Mouse (Mus musculus) forebrain, embryonic 10.5 days (tissue): ENCODE measurements around the gene Apoc2. TPM values are rescaled to one million over a fixed set of nuclear protein-coding genes. Genes with fewer than 3 reads are reported as not detected.

Experiments
- DNase-seq: peaks from one replicate; pipeline ENCODE4 v3.0.0-alpha.2; 2017; ENCODE audit warnings: low spot score; ENCODE audit errors: extremely low spot score
- H3K27ac ChIP-seq: fragments of 300-500 bp; sonication (generic); 2 replicates; pipeline ENCODE4 v1.5.1; 2016; ENCODE audit warnings: mild to moderate bottlenecking
- H3K27me3 ChIP-seq: fragments of 300-500 bp; sonication (generic); 2 replicates; pipeline ENCODE4 v1.6.1; 2016; ENCODE audit warnings: mild to moderate bottlenecking; ENCODE audit not compliant: poor library complexity, severe bottlenecking
- H3K36me3 ChIP-seq: fragments of 300-500 bp; sonication (generic); replicated peaks from 2 replicates; pipeline ENCODE4 v1.6.1; 2016; ENCODE audit warnings: mild to moderate bottlenecking, moderate library complexity
- H3K4me1 ChIP-seq: fragments of 300-500 bp; sonication (generic); 2 replicates; pipeline ENCODE4 v1.6.1; 2016
- H3K4me3 ChIP-seq: fragments of 300-500 bp; sonication (generic); 2 replicates; pipeline ENCODE4 v1.5.1; 2016; ENCODE audit warnings: mild to moderate bottlenecking, moderate library complexity
- H3K9me3 ChIP-seq: fragments of 300-500 bp; sonication (generic); 2 replicates; pipeline ENCODE4 v1.6.1; 2016; ENCODE audit warnings: mild to moderate bottlenecking, moderate library complexity
- WGBS: fragments of 180-500 bp; shearing (Covaris S2); methylation state at CpG from one replicate; pipeline ENCODE4 v1.1.7; 2016; 5-methylcytosine and 5-hydroxymethylcytosine counted together
- polyA plus RNA-seq: library from polyadenylated mRNA; unstranded; fragments of >200 nt; fragmentation: Nextera tagmentation; extraction: Ambion mirVana; gene quantifications from 2 replicates; pipeline ENCODE4 v1.2.1, GENCODE M21; 2016

Apoc2 gene
- polyA plus RNA-seq = 0.39 TPM in 1 of 2 replicates, not detected in the other

DNA sequence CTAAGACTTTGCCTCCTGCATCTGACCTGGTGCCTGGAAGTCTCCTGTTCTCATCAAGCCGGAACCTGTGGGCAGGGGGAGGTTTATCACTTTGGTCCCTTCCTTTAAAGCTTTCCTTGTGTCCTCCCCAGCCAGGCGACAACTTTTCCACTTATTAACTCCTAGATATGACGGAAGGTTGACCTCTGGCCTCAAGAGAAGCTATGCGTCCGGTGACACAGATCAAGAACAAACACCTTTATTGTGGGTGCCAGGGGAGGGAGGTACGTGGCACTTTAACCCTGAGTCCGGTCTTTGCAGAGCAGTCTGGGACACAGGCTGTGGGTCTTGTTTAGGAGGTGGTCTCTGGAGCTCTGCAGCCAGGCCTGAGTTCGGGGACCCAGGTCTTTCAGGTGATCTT lies at the start of gene Apoc2:
Gene Apoc2, minus strand, starts transcription at position 70 of the 400 bp plus-strand sequence.
- Histone ChIP-seq H3K9me3 (no peaks in the 10 kb centered on the region), H3K27ac (no peak within 1 kb of the TSS), H3K4me3 (no peak within 1 kb of the TSS), H3K27me3 (no peaks in the 10 kb centered on the region), H3K4me1 (no peaks in the 10 kb centered on the region), H3K36me3 (no peaks in the 10 kb centered on the region)
- 84% methylated on average over 8 of the region's 8 CpGs for WGBS
- DNase-seq = no peak

DNA sequence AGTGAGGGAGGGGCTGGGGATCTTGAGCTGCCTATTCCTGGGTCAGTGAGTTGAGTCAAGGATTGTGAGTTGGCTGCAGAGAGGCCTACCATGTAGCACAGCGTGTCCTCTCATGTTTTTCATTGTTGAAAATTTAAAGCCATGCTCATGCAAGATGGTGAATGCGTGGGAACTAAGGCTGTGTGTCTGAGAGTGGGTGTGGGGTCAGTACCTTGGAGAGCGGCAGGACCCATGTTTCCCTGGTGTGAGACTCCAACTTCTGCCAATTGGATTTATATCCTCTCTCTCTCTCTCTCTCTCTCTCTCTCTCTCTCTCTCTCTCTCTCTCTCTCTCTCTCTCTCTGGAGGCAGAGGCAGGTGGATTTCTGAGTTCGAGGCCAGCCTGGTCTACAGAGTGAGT lies 48.8 kb upstream of the Apoc2 start:
- Histone ChIP-seq H3K27me3 (no peaks in the 10 kb centered on the region), H3K27ac (no peak overlapping the region), H3K4me3 (no peak overlapping the region), H3K4me1 (no peaks in the 10 kb centered on the region), H3K9me3 (peaks cover 3% of the 10 kb centered on the region), H3K36me3 (peaks cover 100% of the 10 kb centered on the region)
- DNase-seq = no peak
- WGBS = 93% methylated on average over 4 of the region's 4 CpGs

DNA sequence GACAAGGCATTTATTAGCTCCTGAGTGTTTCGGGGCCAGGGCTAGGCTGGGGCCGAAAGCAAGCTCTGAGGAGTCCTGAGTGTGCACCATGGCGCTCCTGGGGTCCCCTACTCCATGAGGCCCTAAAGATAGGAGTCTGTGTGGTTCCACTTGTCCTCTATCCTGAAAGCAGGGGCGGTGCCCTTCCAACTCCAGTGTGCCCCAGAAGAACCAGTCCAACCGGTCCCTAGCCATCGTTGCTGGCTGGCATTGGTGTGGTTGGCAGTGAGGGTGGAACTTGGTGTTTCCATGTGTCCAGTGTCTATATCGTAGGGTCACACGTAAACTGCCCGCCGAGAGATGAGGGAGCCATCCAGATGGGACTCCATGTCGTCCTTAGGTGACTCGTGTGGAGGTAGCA lies 46.4 kb upstream of the Apoc2 start:
- Histone ChIP-seq H3K4me3 (no peak overlapping the region), H3K4me1 (no peaks in the 10 kb centered on the region), H3K27ac (no peak overlapping the region), H3K9me3 (peaks cover 15% of the 10 kb centered on the region), H3K27me3 (no peaks in the 10 kb centered on the region), H3K36me3 (peaks cover 100% of the 10 kb centered on the region)
- no peak for DNase-seq
- 95% methylated on average over 12 of the region's 12 CpGs for WGBS

DNA sequence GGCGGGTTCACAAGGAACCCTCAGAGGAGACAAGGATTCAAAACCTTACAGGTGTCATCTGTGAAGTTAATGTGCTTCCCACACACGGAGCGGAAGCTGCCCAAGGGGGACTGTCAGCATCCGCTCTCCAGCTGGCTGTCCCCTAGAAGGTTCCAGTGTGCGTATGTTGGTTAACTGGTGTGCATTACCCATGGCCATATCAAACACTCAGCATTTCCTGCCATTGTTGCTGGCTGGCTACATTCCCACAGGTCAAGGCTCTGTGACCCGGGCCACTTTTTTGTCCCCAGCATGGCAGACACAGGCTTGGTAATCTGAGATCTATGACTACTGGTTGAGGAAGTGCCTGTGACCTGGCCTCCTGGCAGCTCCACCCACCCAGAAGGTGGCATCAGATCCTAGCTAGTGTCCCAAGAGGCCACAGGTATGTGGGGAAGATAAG lies 45.0 kb upstream of the Apoc2 start:
- no peaks in the 10 kb centered on the region for H3K27me3 ChIP-seq
- 94% methylated on average over 6 of the region's 6 CpGs for WGBS
- H3K27ac ChIP-seq = no peak overlapping the region
- H3K9me3 ChIP-seq = peaks cover 15% of the 10 kb centered on the region
- H3K4me1 ChIP-seq = no peaks in the 10 kb centered on the region
- no peak for DNase-seq
- H3K36me3 ChIP-seq = peaks cover 97% of the 10 kb centered on the region
- H3K4me3 ChIP-seq = no peak overlapping the region

DNA sequence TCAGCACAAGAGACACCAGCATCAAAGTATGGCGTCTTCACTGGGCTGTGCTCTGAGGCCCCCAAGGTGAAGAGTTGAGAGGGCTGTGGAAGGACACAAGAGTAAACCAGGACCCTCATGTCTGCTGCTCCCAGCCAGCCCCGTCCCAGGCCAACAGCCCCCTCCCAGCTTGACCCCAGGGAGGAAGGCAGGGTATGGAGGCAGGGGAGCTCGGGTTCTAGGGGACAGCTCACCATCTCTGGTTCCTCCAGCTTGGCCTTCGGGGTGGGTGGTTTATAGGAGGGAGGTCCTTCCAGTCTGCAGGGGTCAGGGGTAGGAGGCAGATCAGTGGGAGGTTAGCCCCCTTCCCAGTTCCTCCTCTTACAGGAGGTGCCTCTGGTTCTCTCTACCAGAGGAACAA lies 41.5 kb upstream of the Apoc2 start:
- 90% methylated on average over 4 of the region's 4 CpGs for WGBS
- Histone ChIP-seq H3K4me3 (no peak overlapping the region), H3K27me3 (no peaks in the 10 kb centered on the region), H3K27ac (no peak overlapping the region), H3K4me1 (peaks cover 16% of the 10 kb centered on the region), H3K9me3 (peaks cover 15% of the 10 kb centered on the region), H3K36me3 (peaks cover 73% of the 10 kb centered on the region)
- no peak for DNase-seq

DNA sequence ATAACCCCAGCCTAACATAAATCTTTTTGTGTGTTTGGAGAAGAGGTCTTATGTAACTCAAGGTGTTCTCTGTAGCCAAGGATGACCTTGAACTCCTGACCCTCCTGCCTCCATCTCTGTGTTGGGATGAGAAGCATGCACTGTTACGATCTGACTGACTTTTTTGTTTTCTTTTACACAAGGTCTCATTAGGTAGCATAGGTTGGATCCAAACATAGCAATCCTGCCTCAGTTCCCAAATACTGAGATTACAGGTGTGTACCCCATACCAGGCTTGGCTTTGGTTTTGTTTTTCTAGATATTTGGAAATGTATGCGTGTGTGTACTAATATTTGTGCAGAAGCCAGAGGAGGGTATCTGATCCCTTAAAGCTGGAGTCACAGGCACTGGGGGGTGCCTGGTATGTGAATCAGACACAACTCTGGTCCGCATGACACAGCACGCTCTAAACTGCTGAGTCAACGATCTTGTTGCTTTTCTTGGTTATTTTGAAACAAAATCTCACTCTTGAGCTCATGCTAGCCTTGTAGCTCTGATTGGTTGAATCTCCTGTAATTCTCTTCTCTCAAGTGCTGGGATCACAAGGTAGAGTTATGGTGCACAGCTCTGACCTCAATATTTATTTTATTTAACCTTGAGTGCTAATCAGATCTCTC lies 40.7 kb upstream of the Apoc2 start:
- Histone ChIP-seq H3K27me3 (no peaks in the 10 kb centered on the region), H3K4me3 (no peak overlapping the region), H3K27ac (no peak overlapping the region), H3K4me1 (peaks cover 23% of the 10 kb centered on the region), H3K36me3 (peaks cover 72% of the 10 kb centered on the region), H3K9me3 (peaks cover 15% of the 10 kb centered on the region)
- no peak for DNase-seq
- WGBS = 95% methylated on average over 5 of the region's 5 CpGs

DNA sequence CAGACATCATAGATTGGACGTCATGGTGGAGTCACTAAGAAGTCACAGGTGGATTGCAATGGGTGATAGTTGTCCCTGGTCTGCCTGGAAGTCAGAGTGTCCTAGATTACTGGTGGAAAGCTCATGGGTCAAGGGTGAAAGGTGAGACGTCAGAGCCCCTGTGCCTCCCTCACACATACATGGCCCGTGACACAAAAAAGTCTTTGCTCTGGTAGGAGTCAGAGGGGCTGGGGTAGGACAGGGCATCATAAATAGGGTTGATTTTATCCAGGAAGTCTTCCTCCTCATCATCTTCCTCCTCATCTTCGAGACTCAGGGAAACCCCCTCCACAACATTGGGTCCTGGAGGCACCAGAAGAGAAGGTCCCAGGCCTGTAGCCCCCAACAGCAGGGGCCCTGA lies 39.6 kb upstream of the Apoc2 start:
- H3K4me3 ChIP-seq = no peak overlapping the region

DNA sequence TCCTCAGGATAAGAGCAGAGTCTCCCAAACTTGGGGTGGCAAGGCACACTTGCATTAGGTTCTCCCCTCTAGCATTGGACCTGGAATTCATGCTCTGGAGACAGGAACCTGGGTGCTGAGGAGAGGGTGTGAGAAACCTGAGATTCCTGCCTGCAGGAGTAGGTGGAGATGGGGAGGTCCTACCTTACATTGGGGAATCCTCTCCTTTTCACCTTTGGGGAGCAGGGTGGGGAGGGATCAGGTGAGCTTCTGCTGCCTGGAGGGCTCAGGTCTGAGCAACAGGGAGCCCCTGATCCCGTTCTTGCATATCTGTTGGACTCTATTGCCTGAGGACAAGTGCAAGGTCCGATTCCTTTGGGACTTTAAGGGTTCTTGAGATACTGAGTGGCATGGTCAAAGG lies 39.1 kb upstream of the Apoc2 start:
- no peak for DNase-seq
- Histone ChIP-seq H3K27ac (peak overlapping the region; percentile 85), H3K4me1 (peaks cover 27% of the 10 kb centered on the region), H3K9me3 (peaks cover 14% of the 10 kb centered on the region), H3K36me3 (peaks cover 72% of the 10 kb centered on the region), H3K27me3 (no peaks in the 10 kb centered on the region), H3K4me3 (peak overlapping the region; percentile 94)
- WGBS = 85% methylated on average over 2 of the region's 2 CpGs

More for the DNA sequence above, 39.6 kb upstream of the Apoc2 start:
- H3K9me3 ChIP-seq = peaks cover 15% of the 10 kb centered on the region
- 90% methylated on average over 4 of the region's 4 CpGs for WGBS
- no peak for DNase-seq
- H3K27me3 ChIP-seq = no peaks in the 10 kb centered on the region
- H3K36me3 ChIP-seq = peaks cover 72% of the 10 kb centered on the region
- peaks cover 27% of the 10 kb centered on the region for H3K4me1 ChIP-seq
- H3K27ac ChIP-seq = no peak overlapping the region

DNA sequence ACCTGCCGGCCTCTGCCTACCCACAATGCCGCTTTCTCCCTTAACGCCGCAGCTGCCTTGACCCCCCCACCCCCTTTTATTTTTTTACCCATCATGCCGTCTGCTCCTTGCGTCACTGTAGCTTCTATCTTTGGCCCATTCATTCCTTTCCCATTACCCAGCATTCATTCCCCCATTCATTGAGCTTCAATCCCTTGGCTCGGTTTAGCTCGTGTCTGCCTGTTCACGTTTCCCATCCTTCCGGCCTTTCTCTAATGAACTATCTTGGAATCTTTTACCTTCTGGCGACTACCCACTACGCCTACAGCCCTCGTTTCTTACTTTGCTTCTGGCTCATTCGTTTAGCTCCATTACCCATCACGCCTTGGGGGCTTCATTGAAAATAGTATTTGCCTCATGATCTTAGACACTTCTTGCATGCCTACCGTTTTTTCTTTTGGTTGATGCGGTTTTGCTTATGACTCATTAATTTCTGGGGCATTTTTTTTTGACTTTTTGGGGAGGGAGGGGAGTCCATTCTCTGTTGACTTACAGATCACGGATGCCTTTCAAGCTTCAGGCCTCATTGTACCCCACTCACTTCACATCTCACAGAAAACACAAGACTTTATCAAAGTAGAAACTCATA lies 38.4 kb upstream of the Apoc2 start:
- WGBS = 9% methylated on average over 18 of the region's 18 CpGs

DNA sequence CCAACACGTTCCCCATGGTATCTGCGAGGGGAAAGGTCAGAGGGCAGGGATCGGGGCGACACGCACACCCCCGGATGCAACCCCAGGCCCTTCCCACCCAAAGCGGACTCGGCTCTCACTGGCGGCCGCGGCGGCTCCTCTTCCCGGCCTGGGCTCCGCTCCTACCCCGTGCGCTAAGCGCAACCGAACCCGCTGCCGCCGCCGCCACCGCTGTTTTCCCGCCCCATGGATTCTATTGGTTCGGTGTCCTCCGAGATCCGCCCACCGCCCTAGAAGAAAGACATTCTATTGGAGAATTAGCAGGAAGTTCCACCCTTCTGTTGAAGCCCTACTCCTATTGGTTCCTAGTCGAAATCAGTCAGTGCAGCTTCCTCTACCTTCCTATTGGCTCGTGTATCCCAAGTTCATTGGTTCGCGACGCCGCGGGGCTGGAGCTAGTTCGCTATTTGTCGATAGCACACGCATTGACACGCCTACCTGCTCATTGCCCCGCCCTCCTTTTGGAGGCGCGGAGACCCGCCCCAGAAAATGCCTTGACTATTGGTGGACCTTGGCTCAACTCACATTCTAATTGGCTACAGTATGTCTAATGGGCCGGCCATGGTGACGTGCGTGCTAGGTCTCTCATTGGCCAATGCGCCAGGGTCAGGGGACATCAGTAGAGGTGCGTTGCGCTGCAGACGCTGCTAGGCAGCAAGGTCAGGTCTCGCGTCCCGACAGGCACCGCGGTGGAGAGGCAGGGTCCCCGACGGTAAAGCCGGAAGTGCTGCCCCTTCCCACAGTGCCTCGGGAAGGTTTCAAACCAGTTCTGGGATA lies 37.7 kb upstream of the Apoc2 start, which contains the start of gene Tomm40:
Gene Tomm40, minus strand, starts transcription at position 200 of the 816 bp plus-strand sequence.
- Histone ChIP-seq H3K4me3 (peak within 1 kb of the TSS; percentile 94), H3K9me3 (peaks cover under 1% of the 10 kb centered on the region; the same call in 1 of the 2 replicates), H3K4me1 (peaks cover 27% of the 10 kb centered on the region), H3K27me3 (no peaks in the 10 kb centered on the region), H3K36me3 (peaks cover 72% of the 10 kb centered on the region), H3K27ac (peak within 1 kb of the TSS; percentile 89)
- DNase-seq = peak; percentile 99
- WGBS = under 1% methylated on average over 59 of the region's 59 CpGs

More for the DNA sequence above, 38.4 kb upstream of the Apoc2 start:
- H3K36me3 ChIP-seq = peaks cover 72% of the 10 kb centered on the region
- no peak for DNase-seq
- H3K4me1 ChIP-seq = peaks cover 27% of the 10 kb centered on the region
- H3K9me3 ChIP-seq = peaks cover 8% of the 10 kb centered on the region
- H3K27ac ChIP-seq = peak overlapping the region; percentile 85
- no peaks in the 10 kb centered on the region for H3K27me3 ChIP-seq
- peak overlapping the region; percentile 94 for H3K4me3 ChIP-seq

DNA sequence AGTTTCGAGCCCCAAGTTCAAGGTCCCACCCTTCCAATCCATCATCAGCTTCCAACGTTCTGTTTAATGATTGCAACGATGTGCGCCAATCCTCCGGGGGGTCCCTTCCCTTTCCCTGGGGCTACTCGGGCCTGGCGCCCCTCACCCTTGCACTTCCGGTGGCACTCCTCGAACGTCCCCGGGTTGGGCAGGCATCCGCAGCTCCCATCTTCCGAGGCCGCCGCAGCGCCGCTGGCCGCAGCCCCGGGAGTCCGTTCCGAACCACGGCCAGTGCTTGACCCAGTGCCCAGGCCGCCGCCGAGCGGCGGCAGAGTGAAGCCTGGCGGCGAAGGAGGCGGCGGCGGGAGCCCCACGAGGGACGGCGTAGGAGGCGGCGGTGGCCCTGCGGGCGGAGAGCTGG lies 37.1 kb upstream of the Apoc2 start:
- Histone ChIP-seq H3K9me3 (no peaks in the 10 kb centered on the region), H3K36me3 (peaks cover 72% of the 10 kb centered on the region), H3K27ac (peak overlapping the region; percentile 89), H3K27me3 (no peaks in the 10 kb centered on the region), H3K4me1 (peaks cover 27% of the 10 kb centered on the region), H3K4me3 (peak overlapping the region; percentile 94)
- DNase-seq = no peak
- under 1% methylated on average over 39 of the region's 39 CpGs for WGBS

DNA sequence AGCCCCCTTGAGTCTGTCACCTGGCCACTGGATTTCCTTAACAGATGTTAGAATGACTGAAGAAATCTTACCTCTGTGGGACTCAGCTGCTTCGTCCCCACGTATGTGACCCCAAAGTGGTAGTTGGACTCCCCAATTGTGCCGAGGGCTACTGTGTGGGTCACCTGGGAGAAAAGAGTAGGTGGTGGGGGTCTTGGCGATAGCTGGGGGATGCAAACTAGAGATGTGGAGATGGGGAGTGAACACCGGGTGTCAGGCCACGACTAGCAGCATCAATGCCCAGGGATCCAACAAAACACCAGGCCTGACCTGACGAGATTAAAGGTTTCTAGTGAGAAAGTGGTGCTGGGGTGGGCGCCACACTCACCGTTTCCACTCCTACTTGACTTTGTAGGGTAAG lies 35.9 kb upstream of the Apoc2 start:
- peak overlapping the region; percentile 94 for H3K4me3 ChIP-seq
- H3K27me3 ChIP-seq = no peaks in the 10 kb centered on the region
- no peak overlapping the region for H3K27ac ChIP-seq
- peaks cover 27% of the 10 kb centered on the region for H3K4me1 ChIP-seq
- H3K36me3 ChIP-seq = peaks cover 72% of the 10 kb centered on the region
- no peaks in the 10 kb centered on the region for H3K9me3 ChIP-seq
- 93% methylated on average over 9 of the region's 9 CpGs for WGBS
- DNase-seq = no peak
